Mouse (Mus musculus) hindbrain, embryonic 12.5 days (tissue): Measurements from ENCODE around the gene Smim1. TPM values are rescaled to one million over a fixed set of nuclear protein-coding genes. Genes with fewer than 3 reads are reported as not detected.

Source experiments
- ATAC-seq: fragments of 200-750 bp; cut with Nextera tagmentation; 2 replicates; pipeline ENCODE4 v1.8.0; 2017; ENCODE audit warnings: moderate TSS enrichment; ENCODE audit not compliant: low FRiP score
- H3K27ac ChIP-seq: fragments of 300-500 bp; sonication (generic); 2 replicates; pipeline ENCODE4 v1.5.1; 2016; ENCODE audit warnings: mild to moderate bottlenecking
- H3K27me3 ChIP-seq: fragments of 300-500 bp; sonication (generic); 2 replicates; pipeline ENCODE4 v1.6.1; 2016; ENCODE audit warnings: mild to moderate bottlenecking
- H3K36me3 ChIP-seq: fragments of 300-500 bp; sonication (generic); 2 replicates; pipeline ENCODE4 v1.6.1; 2016; ENCODE audit warnings: mild to moderate bottlenecking
- H3K4me1 ChIP-seq: fragments of 300-500 bp; sonication (generic); 2 replicates; pipeline ENCODE4 v1.6.1; 2016
- H3K4me2 ChIP-seq: fragments of 300-500 bp; sonication (generic); replicated peaks from 2 replicates; pipeline ENCODE4 v1.6.1; 2016; ENCODE audit warnings: mild to moderate bottlenecking
- H3K4me3 ChIP-seq: fragments of 300-500 bp; sonication (generic); 2 replicates; pipeline ENCODE4 v1.5.1; 2016; ENCODE audit warnings: mild to moderate bottlenecking
- H3K9ac ChIP-seq: fragments of 300-500 bp; sonication (generic); 2 replicates; pipeline ENCODE4 v1.6.1; 2016; ENCODE audit warnings: mild to moderate bottlenecking, moderate library complexity
- H3K9me3 ChIP-seq: fragments of 300-500 bp; sonication (generic); replicated peaks from 2 replicates; pipeline ENCODE4 v1.6.1; 2016; ENCODE audit warnings: mild to moderate bottlenecking
- WGBS: fragments of 180-500 bp; shearing (Covaris S2); methylation state at CpG from one replicate; pipeline ENCODE4 v1.1.7; 2016; 5-methylcytosine and 5-hydroxymethylcytosine counted together
- polyA plus RNA-seq: library from polyadenylated mRNA; unstranded; fragments of >200 nt; fragmentation: Nextera tagmentation; extraction: Ambion mirVana; gene quantifications from 2 replicates; pipeline ENCODE4 v1.2.1, GENCODE M21; 2016

The Smim1 gene
- polyA plus RNA-seq = 5.9 and 6.0 TPM in 2 replicates

DNA sequence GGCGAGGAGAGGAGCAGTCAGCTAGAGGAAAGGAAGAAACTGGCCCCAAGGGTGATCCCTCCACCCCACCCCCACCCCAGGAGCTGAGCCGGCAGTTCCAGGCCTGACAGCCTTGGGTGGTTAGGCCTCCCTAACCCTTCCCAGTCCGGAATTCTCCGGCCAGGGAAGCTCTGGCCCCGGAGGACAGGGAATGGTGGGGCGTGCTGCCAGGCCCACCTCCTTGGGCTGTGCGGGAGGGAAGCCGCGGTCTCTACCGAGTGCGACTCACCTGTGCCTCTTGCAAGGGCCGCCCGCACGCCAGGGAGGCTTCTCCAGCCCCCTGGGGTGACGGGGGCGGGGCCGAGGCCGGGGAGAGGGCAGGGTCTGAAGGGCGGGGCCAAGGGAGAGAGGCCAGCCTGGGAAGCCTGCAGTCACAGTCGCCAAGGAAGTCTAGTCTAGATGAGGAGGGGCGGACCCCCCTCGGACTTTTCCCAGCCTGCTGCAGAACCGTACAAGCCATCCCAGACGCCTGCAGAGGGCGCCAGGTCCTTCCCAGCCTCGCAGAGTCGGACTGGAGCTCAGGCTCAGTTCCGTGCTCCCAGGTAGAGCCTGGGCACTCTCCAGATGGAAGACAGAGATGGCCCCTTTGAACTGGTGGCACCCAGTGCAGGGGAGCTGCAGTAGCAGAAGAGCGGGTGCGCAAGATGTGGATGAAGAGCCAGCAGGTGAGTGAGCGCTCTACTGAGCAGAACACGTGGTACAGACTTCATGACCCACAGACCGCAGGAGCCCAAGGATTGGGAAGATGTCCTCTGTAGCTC lies at the start of gene Smim1:
Gene Smim1 (minus strand): TSS at position 590 of the 800 bp plus-strand sequence.
- Histone ChIP-seq H3K9ac (peak within 1 kb of the TSS; percentile 44), H3K4me2 (peak within 1 kb of the TSS; percentile 52), H3K4me1 (peaks cover 31% of the 10 kb centered on the region), H3K36me3 (peaks cover 15% of the 10 kb centered on the region), H3K4me3 (peak within 1 kb of the TSS; percentile 26), H3K9me3 (no peaks in the 10 kb centered on the region), H3K27ac (no peak within 1 kb of the TSS), H3K27me3 (peaks cover 38% of the 10 kb centered on the region)
- ATAC-seq = peak; percentile 36; the same call in 1 of the 2 replicates
- 2% methylated on average over 29 of the region's 33 CpGs for WGBS

DNA sequence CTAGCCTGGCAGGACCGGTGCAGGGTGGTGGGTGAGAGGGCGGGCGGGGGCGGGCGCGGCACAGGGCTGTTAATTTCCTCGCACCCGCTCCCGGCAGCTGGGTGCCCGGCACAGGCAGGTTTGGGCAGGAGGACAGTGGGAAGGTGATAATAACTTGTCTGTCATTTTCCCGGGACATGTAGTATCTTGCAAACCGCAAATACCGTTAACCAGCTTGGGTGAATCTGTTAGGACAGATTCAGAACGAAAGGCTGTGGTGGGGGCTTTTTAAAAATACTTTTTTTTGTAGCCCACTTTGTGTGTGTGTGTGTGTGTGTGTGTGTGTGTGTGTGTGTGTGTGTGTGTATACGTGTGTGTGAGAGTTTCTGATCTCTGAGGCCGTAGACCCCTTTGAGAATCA lies 45.9 kb upstream of the Smim1 start:
- H3K27me3 ChIP-seq = peaks cover 45% of the 10 kb centered on the region
- WGBS = 15% methylated on average over 16 of the region's 16 CpGs
- peaks cover 7% of the 10 kb centered on the region; the same call in 1 of the 2 replicates for H3K4me1 ChIP-seq
- H3K9ac ChIP-seq = no peak overlapping the region
- peak overlapping the region; percentile 10; the same call in 1 of the 2 replicates for H3K4me3 ChIP-seq
- H3K9me3 ChIP-seq = no peaks in the 10 kb centered on the region
- no peak overlapping the region for H3K27ac ChIP-seq
- no peak for ATAC-seq
- H3K36me3 ChIP-seq = no peaks in the 10 kb centered on the region
- H3K4me2 ChIP-seq = peak overlapping the region; percentile 38

GRCm38 (mm10) chr4:154071521-154071920 lies 45.5 kb upstream of the Smim1 start:
- 3% methylated on average over 15 of the region's 20 CpGs for WGBS
- ATAC-seq = no peak
- Histone ChIP-seq H3K36me3 (no peaks in the 10 kb centered on the region), H3K27me3 (peaks cover 45% of the 10 kb centered on the region), H3K4me3 (peak overlapping the region; percentile 10; the same call in 1 of the 2 replicates), H3K27ac (no peak overlapping the region), H3K4me1 (peaks cover 7% of the 10 kb centered on the region; the same call in 1 of the 2 replicates), H3K9me3 (no peaks in the 10 kb centered on the region), H3K4me2 (peak overlapping the region; percentile 38), H3K9ac (no peak overlapping the region)

GRCm38 (mm10) chr4:154070896-154071295 lies 44.9 kb upstream of the Smim1 start:
- WGBS = under 1% methylated on average over 5 of the region's 5 CpGs
- no peaks in the 10 kb centered on the region for H3K9me3 ChIP-seq

DNA sequence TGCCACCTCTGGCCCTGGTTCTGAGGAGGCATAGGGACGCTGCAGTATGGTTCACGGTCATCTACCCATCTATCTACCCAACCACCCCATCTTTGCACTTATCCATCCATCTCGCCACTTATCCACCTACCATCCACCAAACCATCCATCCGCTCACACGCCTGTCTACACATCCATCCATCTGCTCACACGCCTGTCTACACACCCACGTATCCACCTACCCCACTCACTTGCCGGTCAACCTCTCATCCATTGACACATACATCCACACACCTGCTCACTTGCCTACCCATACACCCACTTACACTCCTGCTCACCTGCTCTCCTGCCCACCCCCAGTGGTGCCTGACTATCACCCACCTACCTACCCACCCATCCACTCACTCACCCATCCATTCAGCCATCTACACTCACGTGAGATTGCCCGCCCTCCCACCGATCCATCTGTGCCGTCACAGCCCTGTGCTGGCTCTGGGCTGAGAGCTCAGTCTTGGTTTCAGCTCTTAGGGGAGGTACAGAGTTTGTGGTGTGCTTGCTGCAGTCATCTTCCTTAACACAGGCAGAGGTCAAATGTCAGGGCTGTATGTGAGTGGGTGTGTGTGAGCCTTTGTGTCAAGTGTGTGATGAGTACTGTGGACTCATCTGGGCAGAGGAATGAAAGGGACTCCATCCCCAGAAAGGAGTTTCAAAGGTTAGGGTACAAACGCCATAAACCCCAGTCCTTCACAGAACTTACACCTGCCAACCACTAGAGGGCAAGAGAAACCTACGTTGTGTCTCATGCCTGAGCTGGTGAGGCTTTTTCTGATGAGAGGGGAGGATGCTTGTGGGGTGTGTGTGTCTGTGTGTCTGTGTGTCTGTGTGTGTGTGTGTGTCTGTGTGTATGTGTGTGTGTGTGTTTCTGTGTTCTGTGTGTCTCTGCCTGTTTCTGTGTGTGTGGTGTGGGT lies 39.1 kb upstream of the Smim1 start:
- Histone ChIP-seq H3K4me3 (no peak overlapping the region), H3K4me1 (no peaks in the 10 kb centered on the region), H3K27me3 (peaks cover 15% of the 10 kb centered on the region), H3K9ac (no peak overlapping the region), H3K36me3 (no peaks in the 10 kb centered on the region), H3K27ac (no peak overlapping the region), H3K4me2 (no peak overlapping the region), H3K9me3 (no peaks in the 10 kb centered on the region)
- 0 out of 2 replicates have a peak, but pooled peaks have one; percentile 40 for ATAC-seq
- 61% methylated on average over 14 of the region's 14 CpGs for WGBS

More at GRCm38 (mm10) chr4:154070896-154071295, 44.9 kb upstream of the Smim1 start:
- Histone ChIP-seq H3K27ac (no peak overlapping the region), H3K4me2 (no peak overlapping the region), H3K4me3 (no peak overlapping the region), H3K36me3 (no peaks in the 10 kb centered on the region), H3K27me3 (peaks cover 45% of the 10 kb centered on the region), H3K4me1 (peaks cover 7% of the 10 kb centered on the region; the same call in 1 of the 2 replicates), H3K9ac (no peak overlapping the region)
- peak; percentile 56; the same call in 1 of the 2 replicates for ATAC-seq

DNA sequence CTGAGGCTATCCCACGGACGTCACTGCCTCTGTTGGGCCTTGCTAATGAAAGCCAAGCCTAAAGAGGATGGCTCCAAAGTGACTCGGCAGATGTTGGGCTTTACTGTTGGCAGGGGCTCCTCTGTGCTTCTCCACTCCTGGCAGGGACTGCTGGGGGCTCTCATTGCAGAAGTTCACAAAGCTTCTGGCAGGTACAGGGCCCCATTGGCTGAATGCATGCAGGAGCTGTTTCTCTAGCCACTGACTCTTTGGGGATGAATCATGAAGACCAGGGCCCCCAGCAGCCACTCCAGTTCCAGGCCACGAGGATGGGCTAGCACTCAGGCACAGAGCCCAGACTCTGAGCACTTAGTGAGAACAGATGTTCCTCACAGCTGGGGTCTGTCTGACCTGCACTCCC lies 31.7 kb upstream of the Smim1 start:
- Histone ChIP-seq H3K4me3 (no peak overlapping the region), H3K4me1 (no peaks in the 10 kb centered on the region), H3K9ac (no peak overlapping the region), H3K9me3 (no peaks in the 10 kb centered on the region), H3K27ac (no peak overlapping the region), H3K27me3 (peaks cover 6% of the 10 kb centered on the region), H3K36me3 (no peaks in the 10 kb centered on the region), H3K4me2 (no peak overlapping the region)
- 66% methylated on average over 4 of the region's 4 CpGs for WGBS
- ATAC-seq = no peak

- no peak overlapping the region for H3K4me2 ChIP-seq
- H3K4me3 ChIP-seq = no peak overlapping the region
- H3K9ac ChIP-seq = no peak overlapping the region
- no peak overlapping the region for H3K27ac ChIP-seq
- H3K27me3 ChIP-seq = peaks cover 4% of the 10 kb centered on the region
- 69% methylated on average over 2 of the region's 2 CpGs for WGBS
- no peaks in the 10 kb centered on the region for H3K36me3 ChIP-seq
- no peaks in the 10 kb centered on the region for H3K9me3 ChIP-seq
- no peak for ATAC-seq
- no peaks in the 10 kb centered on the region for H3K4me1 ChIP-seq
Observed at GRCm38 (mm10) chr4:154056661-154057060, 30.6 kb upstream of the Smim1 start.

DNA sequence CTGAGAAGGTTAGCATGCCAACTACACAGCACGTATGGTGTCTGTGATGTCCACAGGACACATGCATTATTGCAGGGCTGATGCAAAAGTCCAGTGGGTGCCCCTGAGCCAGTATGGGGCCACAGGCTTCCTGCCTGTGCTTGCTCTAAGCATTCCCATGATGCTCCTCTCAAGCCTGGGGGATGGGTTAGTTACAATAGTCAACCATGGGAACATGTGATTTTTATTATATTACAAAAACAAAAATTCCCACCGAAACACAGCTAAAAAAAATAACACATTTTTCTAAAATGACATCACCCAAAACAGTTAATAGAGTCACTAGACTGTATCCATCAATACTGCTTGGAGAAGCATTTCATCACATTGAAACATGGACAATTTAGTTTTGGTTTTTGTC lies 30.0 kb upstream of the Smim1 start:
- Histone ChIP-seq H3K4me3 (no peak overlapping the region), H3K27me3 (peaks cover 3% of the 10 kb centered on the region; the same call in 1 of the 2 replicates), H3K27ac (no peak overlapping the region), H3K4me2 (no peak overlapping the region), H3K9me3 (no peaks in the 10 kb centered on the region), H3K36me3 (no peaks in the 10 kb centered on the region), H3K9ac (no peak overlapping the region), H3K4me1 (no peaks in the 10 kb centered on the region)
- WGBS = 79% methylated on average over 2 of the region's 2 CpGs
- no peak for ATAC-seq

DNA sequence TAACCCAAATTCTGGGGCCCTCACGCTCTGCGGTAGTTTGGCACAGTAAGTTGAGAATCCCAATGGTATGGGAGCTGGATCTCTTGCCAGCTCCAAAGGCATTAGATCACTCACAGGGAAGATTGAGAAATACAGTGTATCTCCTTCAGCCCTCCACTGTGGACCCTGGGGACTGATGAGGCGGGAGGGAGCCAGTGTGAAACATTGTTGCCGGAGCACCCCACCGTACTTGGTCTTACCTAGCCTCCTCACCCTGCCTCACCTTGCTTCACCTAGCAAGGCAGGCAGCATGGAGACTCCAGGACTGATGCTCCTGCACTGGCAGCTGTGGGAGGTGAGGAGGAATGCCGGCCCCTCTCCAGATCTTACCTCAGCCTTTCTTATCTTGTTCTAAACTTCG lies 29.5 kb upstream of the Smim1 start:
- no peaks in the 10 kb centered on the region for H3K36me3 ChIP-seq
- H3K27ac ChIP-seq = no peak overlapping the region
- no peak overlapping the region for H3K4me2 ChIP-seq
- H3K4me1 ChIP-seq = no peaks in the 10 kb centered on the region
- peaks cover 3% of the 10 kb centered on the region; the same call in 1 of the 2 replicates for H3K27me3 ChIP-seq
- no peak for ATAC-seq
- no peak overlapping the region for H3K4me3 ChIP-seq
- 92% methylated on average over 7 of the region's 7 CpGs for WGBS
- H3K9ac ChIP-seq = no peak overlapping the region
- no peaks in the 10 kb centered on the region for H3K9me3 ChIP-seq

- 62% methylated on average over 4 of the region's 4 CpGs for WGBS
- Histone ChIP-seq H3K4me2 (no peak overlapping the region), H3K4me1 (no peaks in the 10 kb centered on the region), H3K27ac (no peak overlapping the region), H3K4me3 (no peak overlapping the region), H3K9ac (no peak overlapping the region), H3K36me3 (no peaks in the 10 kb centered on the region), H3K9me3 (no peaks in the 10 kb centered on the region), H3K27me3 (peaks cover 3% of the 10 kb centered on the region; the same call in 1 of the 2 replicates)
- no peak for ATAC-seq
Observed at GRCm38 (mm10) chr4:154053065-154053464, 27.0 kb upstream of the Smim1 start.

DNA sequence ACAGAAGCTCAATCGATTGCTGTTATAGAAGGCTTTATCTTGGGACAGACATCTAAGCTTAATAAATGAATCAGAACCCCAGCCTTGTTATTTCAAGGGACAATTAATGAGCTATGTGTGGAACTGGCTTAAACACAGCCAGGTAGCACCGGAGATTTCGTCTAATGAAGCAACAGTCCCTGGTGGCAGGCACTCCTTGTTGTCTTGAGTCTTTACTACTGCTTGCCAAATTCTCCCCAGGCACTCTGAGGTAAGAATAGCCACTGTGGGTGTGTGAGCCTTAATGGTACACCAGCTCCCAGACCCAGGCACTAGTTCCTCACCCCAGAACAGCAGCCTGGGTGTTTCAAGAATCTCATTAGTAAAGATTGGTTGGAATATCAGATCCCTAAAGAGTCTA lies 25.4 kb upstream of the Smim1 start:
- WGBS = 89% methylated on average over 3 of the region's 3 CpGs
- no peak overlapping the region for H3K4me3 ChIP-seq
- no peaks in the 10 kb centered on the region for H3K9me3 ChIP-seq
- H3K9ac ChIP-seq = no peak overlapping the region
- no peak overlapping the region for H3K27ac ChIP-seq
- no peaks in the 10 kb centered on the region for H3K4me1 ChIP-seq
- H3K27me3 ChIP-seq = no peaks in the 10 kb centered on the region
- no peaks in the 10 kb centered on the region for H3K36me3 ChIP-seq
- H3K4me2 ChIP-seq = no peak overlapping the region
- no peak for ATAC-seq

DNA sequence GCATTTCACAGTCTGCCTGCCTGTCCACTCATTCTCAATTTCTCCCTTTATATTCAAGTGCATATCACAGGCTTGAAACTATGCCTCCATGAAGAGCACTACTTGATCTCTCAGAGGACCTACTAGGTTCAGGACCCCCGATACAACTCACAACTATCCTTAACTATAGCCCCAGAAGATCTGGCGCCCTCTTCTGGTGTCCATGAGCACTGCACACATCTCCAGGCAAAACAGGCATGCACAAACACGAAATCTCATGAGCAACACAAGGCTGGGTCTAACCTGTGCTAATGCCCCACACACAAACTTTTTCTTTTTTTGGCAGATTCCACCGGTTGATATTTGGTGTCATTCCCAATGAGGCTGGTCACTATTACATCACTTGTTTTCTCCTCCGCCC lies 19.8 kb upstream of the Smim1 start:
- ATAC-seq = no peak

More for the DNA sequence above, 19.8 kb upstream of the Smim1 start:
- H3K27ac ChIP-seq = no peak overlapping the region
- no peaks in the 10 kb centered on the region for H3K9me3 ChIP-seq
- no peak overlapping the region for H3K9ac ChIP-seq
- H3K36me3 ChIP-seq = no peaks in the 10 kb centered on the region
- 68% methylated on average over 5 of the region's 5 CpGs for WGBS
- H3K4me1 ChIP-seq = no peaks in the 10 kb centered on the region
- H3K27me3 ChIP-seq = 0 out of 2 replicates have a peak, but pooled peaks cover 2% of the 10 kb centered on the region
- H3K4me3 ChIP-seq = no peak overlapping the region
- H3K4me2 ChIP-seq = no peak overlapping the region
